Mouse (Mus musculus): ENCODE data around the gene Itm2b. TPM values are rescaled to one million over a fixed set of nuclear protein-coding genes. Genes with fewer than 3 reads are reported as not detected.

Itm2b gene
- polyA plus RNA-seq, 1 experiment = 1,793 TPM

- Histone ChIP-seq H3K4me3 (replicated peaks; ENCODE audit: insufficient read depth, low read depth, low read length) (peak overlapping the region; percentile 80), H3K27me3 (ENCODE audit: control insufficient read depth, insufficient read depth, low read length) (no peaks in the 10 kb centered on the region), H3K4me1 (ENCODE audit: control insufficient read depth, insufficient read depth, low read length) (peaks cover 25% of the 10 kb centered on the region; the same call in 1 of the 2 replicates), H3K27ac (ENCODE audit: insufficient read depth, low read length) (peak overlapping the region; percentile 90)
- WGBS = 5% methylated on average over 4 of the region's 4 CpGs
- TF ChIP-seq CTCF (IDR thresholded peaks at IDR 0.05; ENCODE audit: borderline replicate concordance, insufficient read depth, low read depth, low read length) = no peak
- peak; percentile 19; the same call in 1 of the 2 replicates for TF ChIP-seq POLR2A (IDR thresholded peaks at IDR 0.05; ENCODE audit: borderline replicate concordance, insufficient read depth, low read length)
- peak; percentile 54 to 56 for DNase-seq
These were observed 3.5 kb downstream of the Itm2b start for GRCm38 (mm10) chr14:73381559-73381958.

- H3K4me1 ChIP-seq (ENCODE audit: control insufficient read depth, insufficient read depth, low read length) = peaks cover 38% of the 10 kb centered on the region; the same call in 1 of the 2 replicates
- WGBS = 56% methylated on average over 6 of the region's 6 CpGs
- H3K4me3 ChIP-seq (replicated peaks; ENCODE audit: insufficient read depth, low read depth, low read length) = no peak overlapping the region
- H3K27me3 ChIP-seq (ENCODE audit: control insufficient read depth, insufficient read depth, low read length) = no peaks in the 10 kb centered on the region
- DNase-seq = no peak
- H3K27ac ChIP-seq (ENCODE audit: insufficient read depth, low read length) = no peak overlapping the region
- no peak for TF ChIP-seq POLR2A (IDR thresholded peaks at IDR 0.05; ENCODE audit: borderline replicate concordance, insufficient read depth, low read length)
- TF ChIP-seq CTCF (IDR thresholded peaks at IDR 0.05; ENCODE audit: borderline replicate concordance, insufficient read depth, low read depth, low read length) = no peak
These were observed 7.3 kb downstream of the Itm2b start for GRCm38 (mm10) chr14:73377804-73378203.

GRCm38 (mm10) chr14:73376920-73377319 is 8.2 kb downstream of the Itm2b start:
- no peak for DNase-seq
- H3K4me3 ChIP-seq (replicated peaks; ENCODE audit: insufficient read depth, low read depth, low read length) = peak overlapping the region; percentile 4
- peaks cover 41% of the 10 kb centered on the region; the same call in 1 of the 2 replicates for H3K4me1 ChIP-seq (ENCODE audit: control insufficient read depth, insufficient read depth, low read length)
- H3K27me3 ChIP-seq (ENCODE audit: control insufficient read depth, insufficient read depth, low read length) = no peaks in the 10 kb centered on the region
- 40% methylated on average over 6 of the region's 6 CpGs for whole genome bisulfite sequencing
- TF ChIP-seq CTCF (IDR thresholded peaks at IDR 0.05; ENCODE audit: borderline replicate concordance, insufficient read depth, low read depth, low read length) (no peak), POLR2A (IDR thresholded peaks at IDR 0.05; ENCODE audit: borderline replicate concordance, insufficient read depth, low read length) (no peak)
- peak overlapping the region; percentile 53 for H3K27ac ChIP-seq (ENCODE audit: insufficient read depth, low read length)

- TF ChIP-seq CTCF (IDR thresholded peaks at IDR 0.05; ENCODE audit: borderline replicate concordance, insufficient read depth, low read depth, low read length) = no peak
- DNase-seq = no peak
- H3K4me3 ChIP-seq (replicated peaks; ENCODE audit: insufficient read depth, low read depth, low read length) = no peak overlapping the region
- WGBS = 38% methylated on average over 8 of the region's 8 CpGs
- peaks cover 40% of the 10 kb centered on the region; the same call in 1 of the 2 replicates for H3K4me1 ChIP-seq (ENCODE audit: control insufficient read depth, insufficient read depth, low read length)
- H3K27ac ChIP-seq (ENCODE audit: insufficient read depth, low read length) = peak overlapping the region; percentile 63; the same call in 1 of the 2 replicates
- no peaks in the 10 kb centered on the region for H3K27me3 ChIP-seq (ENCODE audit: control insufficient read depth, insufficient read depth, low read length)
These were observed 9.2 kb downstream of the Itm2b start for GRCm38 (mm10) chr14:73375903-73376302.

- H3K27ac ChIP-seq (ENCODE audit: insufficient read depth, low read length) = no peak overlapping the region
- H3K4me3 ChIP-seq (replicated peaks; ENCODE audit: insufficient read depth, low read depth, low read length) = no peak overlapping the region
- no peak for DNase-seq
- no peaks in the 10 kb centered on the region for H3K27me3 ChIP-seq (ENCODE audit: control insufficient read depth, insufficient read depth, low read length)
- WGBS = 63% methylated on average over 8 of the region's 8 CpGs
- peaks cover 39% of the 10 kb centered on the region; the same call in 1 of the 2 replicates for H3K4me1 ChIP-seq (ENCODE audit: control insufficient read depth, insufficient read depth, low read length)
- TF ChIP-seq CTCF (IDR thresholded peaks at IDR 0.05; ENCODE audit: borderline replicate concordance, insufficient read depth, low read depth, low read length) (no peak), POLR2A (IDR thresholded peaks at IDR 0.05; ENCODE audit: borderline replicate concordance, insufficient read depth, low read length) (no peak)
These were observed 9.6 kb downstream of the Itm2b start for GRCm38 (mm10) chr14:73375445-73375844.

GRCm38 (mm10) chr14:73374315-73374890 is 10.7 kb downstream of the Itm2b start:
- peaks cover 41% of the 10 kb centered on the region; the same call in 1 of the 2 replicates for H3K4me1 ChIP-seq (ENCODE audit: control insufficient read depth, insufficient read depth, low read length)
- TF ChIP-seq CTCF (IDR thresholded peaks at IDR 0.05; ENCODE audit: borderline replicate concordance, insufficient read depth, low read depth, low read length) (no peak), POLR2A (IDR thresholded peaks at IDR 0.05; ENCODE audit: borderline replicate concordance, insufficient read depth, low read length) (no peak)
- peak overlapping the region; percentile 17; the same call in 1 of the 2 replicates for H3K27ac ChIP-seq (ENCODE audit: insufficient read depth, low read length)
- H3K4me3 ChIP-seq (replicated peaks; ENCODE audit: insufficient read depth, low read depth, low read length) = peak overlapping the region; percentile 41
- no peaks in the 10 kb centered on the region for H3K27me3 ChIP-seq (ENCODE audit: control insufficient read depth, insufficient read depth, low read length)
- peak; percentile 48 to 61 for DNase-seq
- 17% methylated on average over 11 of the region's 11 CpGs for WGBS

GRCm38 (mm10) chr14:73373606-73374005 is 11.5 kb downstream of the Itm2b start:
- no peak for TF ChIP-seq CTCF (IDR thresholded peaks at IDR 0.05; ENCODE audit: borderline replicate concordance, insufficient read depth, low read depth, low read length)
- no peak for TF ChIP-seq POLR2A (IDR thresholded peaks at IDR 0.05; ENCODE audit: borderline replicate concordance, insufficient read depth, low read length)
- Histone ChIP-seq H3K27me3 (ENCODE audit: control insufficient read depth, insufficient read depth, low read length) (no peaks in the 10 kb centered on the region), H3K27ac (ENCODE audit: insufficient read depth, low read length) (0 out of 2 replicates have a peak overlapping the region, but pooled peaks have one; percentile 24), H3K4me1 (ENCODE audit: control insufficient read depth, insufficient read depth, low read length) (peaks cover 41% of the 10 kb centered on the region; the same call in 1 of the 2 replicates), H3K4me3 (replicated peaks; ENCODE audit: insufficient read depth, low read depth, low read length) (peak overlapping the region; percentile 1)
- DNase-seq = no peak
- 28% methylated on average over 8 of the region's 8 CpGs for WGBS

GRCm38 (mm10) chr14:73372990-73373389 is 12.1 kb downstream of the Itm2b start:
- no peak for DNase-seq
- no peak for TF ChIP-seq CTCF (IDR thresholded peaks at IDR 0.05; ENCODE audit: borderline replicate concordance, insufficient read depth, low read depth, low read length)
- H3K27ac ChIP-seq (ENCODE audit: insufficient read depth, low read length) = no peak overlapping the region

More at GRCm38 (mm10) chr14:73372990-73373389, 12.1 kb downstream of the Itm2b start:
- WGBS = 17% methylated on average over 4 of the region's 4 CpGs
- Histone ChIP-seq H3K4me3 (replicated peaks; ENCODE audit: insufficient read depth, low read depth, low read length) (no peak overlapping the region), H3K4me1 (ENCODE audit: control insufficient read depth, insufficient read depth, low read length) (peaks cover 38% of the 10 kb centered on the region; the same call in 1 of the 2 replicates), H3K27me3 (ENCODE audit: control insufficient read depth, insufficient read depth, low read length) (no peaks in the 10 kb centered on the region)
